Mouse (Mus musculus): Measurements from ENCODE around the gene Chrnb1.

- no peak for TF ChIP-seq FLI1 (IDR thresholded peaks at IDR 0.05; ENCODE audit: low read length)
- no peak for TF ChIP-seq GATA1 (IDR thresholded peaks at IDR 0.05; ENCODE audit: borderline replicate concordance, low read length)
These were observed 37.8 kb upstream of the Chrnb1 start for GRCm38 (mm10) chr11:69833554-69833953.
